Mouse (Mus musculus) megakaryocyte progenitor cell, adult 5-6 weeks (primary cell): ENCODE measurements around the gene Smad6. TPM values are rescaled to one million over a fixed set of nuclear protein-coding genes. Genes with fewer than 3 reads are reported as not detected.

ENCODE experiments used
- ATAC-seq: replicated peaks from 2 replicates; pipeline ENCODE4 v1.8.0; 2016; ENCODE audit warnings: mild to moderate bottlenecking, moderate TSS enrichment, inconsistent platforms; ENCODE audit not compliant: poor library complexity
- total RNA-seq, 2 experiments: library from RNA; stranded (forward) in 1 of 2; stranded (reverse) in 1 of 2; fragments of 157-497, 149-512 nt in 1 of 2; fragments of 200-1000 nt in 1 of 2; gene quantifications; 2 replicates each; pipeline versions ENCODE4 v1.2.3 to v1.2.4; 2015 to 2017

The Smad6 gene
- total RNA-seq (2015), result 0.34 and 0.72 TPM in 2 replicates
- 1.2 TPM in 2 replicates for total RNA-seq (2017)

DNA sequence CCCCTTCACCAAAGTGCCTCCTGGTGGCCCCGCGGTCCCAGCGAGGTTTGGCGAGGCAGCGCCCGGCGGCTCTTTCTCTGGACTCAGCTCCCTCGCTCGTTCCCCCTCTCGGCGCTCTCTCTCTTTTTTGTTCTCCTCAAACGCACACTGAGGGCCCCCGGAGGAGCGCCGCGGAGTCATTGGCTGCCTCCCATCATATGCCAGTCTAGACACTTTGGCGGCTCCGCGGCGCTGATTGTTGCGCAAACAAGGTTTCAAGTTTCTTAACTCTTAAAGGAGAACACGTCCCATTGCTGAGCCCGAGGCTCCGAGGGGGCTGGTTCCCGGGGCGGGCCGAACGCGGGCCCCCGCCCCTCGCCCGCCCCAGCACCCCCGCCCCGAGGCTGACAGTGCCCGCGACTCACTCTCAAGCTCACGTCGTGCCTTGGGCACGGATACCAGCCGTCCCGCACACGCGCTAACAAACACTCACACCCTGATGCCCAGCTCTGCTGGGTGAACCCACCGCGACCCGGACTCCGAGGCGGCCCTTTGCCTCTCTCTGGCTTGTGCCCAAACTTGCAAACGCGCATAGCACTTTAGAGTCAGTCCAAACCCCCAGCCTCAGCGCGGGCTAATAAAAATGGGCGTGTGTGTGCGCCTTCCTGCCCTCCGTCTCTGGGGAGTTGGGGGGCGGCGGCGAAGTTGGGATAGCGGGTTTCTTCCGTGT is at the start of gene Smad6:
Gene Smad6, minus strand, starts transcription at position 207 of the 709 bp plus-strand sequence.
- peak; percentile 54 for ATAC-seq

DNA sequence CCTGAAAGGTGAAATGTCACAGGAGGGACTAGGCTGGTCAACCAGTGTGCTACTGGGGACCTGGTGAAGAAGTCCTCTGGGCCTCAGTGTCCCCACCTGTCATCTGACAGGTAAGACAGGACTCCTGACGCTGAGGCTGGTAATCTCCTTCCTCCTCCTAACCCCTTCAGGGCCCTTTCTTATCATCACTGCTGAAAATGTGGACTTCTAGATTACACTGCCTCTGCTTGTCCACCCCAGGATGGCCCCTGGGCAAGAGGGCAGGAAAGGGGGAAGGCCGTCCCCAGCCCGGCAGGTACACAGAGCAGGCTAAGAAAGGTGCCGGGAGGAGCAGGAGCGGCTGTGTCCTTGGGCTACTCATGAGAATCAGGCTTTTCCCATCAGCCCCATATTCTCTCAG is 48.8 kb upstream of the Smad6 start:
- ATAC-seq, result no peak

DNA sequence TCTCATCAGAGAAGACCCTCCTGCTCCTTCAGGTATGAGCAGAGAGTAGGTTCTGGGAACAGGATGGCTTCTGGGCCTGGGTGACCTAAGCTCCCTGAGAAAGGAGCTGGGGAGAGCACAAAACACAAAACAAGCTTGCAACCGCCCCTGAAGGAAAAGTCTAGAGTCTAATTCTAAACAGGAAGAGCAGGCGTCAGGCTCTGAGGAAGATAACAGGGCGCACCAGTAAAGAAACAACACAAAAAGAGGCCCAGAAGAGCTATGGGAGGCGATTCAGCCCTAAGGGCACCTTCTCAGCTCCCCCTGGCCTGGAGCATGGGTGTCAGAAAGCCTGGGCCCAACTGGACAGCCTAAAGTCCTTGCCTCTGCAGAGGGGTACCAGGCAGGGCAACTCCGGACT is 47.3 kb upstream of the Smad6 start:
- no peak for ATAC-seq

DNA sequence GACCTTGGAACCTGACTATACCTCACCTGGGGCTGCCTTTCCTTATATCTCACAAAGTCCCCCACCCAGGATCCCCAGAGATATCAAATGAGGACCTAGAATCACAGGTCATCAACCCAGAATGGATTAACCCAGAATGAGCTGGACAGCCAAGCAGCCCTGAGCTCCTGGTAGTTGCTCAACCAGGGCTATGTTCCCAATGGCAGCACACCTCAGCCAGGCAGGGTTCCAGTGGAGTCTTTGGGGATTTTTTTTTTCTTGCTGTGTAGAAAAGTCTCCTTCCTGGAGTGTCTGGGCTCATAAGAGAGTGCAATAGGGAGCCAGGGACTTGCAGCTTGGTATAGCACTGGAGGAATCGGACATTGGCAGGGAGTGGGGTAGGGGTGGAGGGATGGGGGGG is 46.7 kb upstream of the Smad6 start:
- ATAC-seq, result no peak

DNA sequence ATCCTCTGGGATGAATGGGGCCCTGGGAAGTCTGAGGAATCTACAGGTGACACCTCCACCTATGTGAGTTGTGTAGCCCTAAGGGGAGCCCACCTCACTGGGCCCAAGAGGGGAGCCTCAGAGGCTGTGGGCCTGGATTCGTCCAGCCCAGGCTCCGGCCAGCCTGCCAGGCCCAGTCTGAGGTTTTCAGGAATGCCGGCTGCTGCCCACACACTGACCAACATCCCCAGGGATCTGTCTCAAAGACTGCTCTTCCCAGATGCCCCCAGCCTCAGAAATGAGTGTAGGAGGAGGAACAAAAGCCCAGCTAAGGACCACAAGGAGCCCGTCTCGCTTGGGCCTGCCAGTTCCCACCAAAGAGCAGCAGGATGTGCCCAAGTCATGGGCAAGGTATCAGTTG is 45.9 kb upstream of the Smad6 start:
- no peak for ATAC-seq

DNA sequence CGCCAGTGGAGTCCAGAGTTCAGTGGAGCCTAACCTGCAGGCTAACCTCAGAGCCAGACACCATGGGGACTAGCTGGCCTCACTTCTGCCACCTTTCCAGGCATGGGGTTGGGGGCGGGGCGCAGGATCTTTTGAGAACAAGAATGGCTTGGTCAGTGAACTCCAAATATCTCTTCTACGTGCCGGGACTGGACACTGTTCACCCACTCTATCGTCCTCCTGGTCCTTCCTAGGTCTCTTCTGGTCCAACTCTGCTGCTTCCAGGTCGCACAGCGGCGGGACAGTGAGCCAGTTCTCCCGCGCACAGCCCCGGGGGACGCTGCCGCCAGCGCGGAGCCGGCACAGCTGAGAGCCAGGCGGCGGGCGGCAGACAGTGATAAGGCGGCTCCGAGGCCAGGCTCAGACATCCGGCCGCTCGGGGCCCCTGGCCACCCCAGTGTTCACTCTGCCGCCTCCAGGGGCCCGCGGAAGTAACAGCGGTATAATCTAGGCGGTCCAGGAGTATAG is 38.2 kb upstream of the Smad6 start:
- ATAC-seq, result peak; percentile 95

DNA sequence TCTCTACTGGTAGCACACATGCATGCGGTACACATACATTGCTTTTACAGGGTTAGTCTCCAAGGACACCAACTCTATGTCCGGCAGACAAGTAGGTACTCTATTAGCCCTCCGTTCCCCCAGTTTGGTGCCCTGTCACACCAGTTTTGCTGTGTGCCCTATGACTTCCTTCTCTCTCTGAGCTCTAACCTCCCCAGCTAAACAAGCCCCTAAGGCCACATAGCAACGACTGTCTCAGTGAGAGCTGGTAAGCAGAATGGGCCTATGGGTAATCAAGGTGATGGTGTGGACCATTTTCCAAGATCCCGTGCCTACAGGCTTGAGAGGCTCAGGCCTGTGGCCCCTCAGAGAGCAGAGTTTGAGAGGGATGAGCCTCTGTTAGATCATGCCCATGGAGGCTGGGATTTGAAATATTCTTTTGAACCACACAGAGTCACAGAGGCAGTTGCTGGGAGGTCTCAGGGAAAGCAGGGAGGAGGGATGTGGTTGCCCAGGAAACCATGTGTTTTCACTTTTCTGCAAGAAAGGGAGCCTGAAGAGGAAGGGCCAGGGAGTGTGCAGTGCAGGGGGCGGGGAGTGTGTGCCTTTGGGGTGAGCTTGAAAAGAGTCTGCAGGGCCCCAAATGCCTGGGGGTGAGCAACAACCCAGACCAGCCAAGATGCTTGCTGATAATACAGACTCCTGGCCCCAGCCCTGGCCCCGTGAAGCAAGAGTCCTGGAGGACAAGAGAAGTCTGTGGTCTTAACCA is 36.2 kb upstream of the Smad6 start:
- 0 out of 2 replicates have a peak, but pooled peaks have one; percentile 10 for ATAC-seq

DNA sequence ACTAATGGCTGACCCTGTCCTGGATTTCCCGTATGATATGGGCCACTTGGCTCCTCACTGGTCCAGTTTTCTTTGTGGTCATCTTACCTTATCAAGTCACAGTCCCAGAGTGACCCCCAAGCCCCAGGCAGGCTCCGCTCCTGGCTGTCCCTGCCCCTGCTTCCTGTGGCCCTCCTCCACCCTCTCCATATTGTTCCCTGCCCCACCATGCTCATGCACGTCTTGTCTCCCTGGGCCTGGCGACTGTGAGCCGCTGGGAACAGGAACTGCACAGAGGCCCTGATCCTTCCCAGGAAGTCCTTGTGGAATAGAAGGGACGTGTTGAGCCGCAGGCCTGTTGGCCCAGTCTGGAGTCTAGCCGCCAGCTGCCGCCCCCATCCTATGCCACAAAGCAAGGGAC is 33.3 kb upstream of the Smad6 start:
- ATAC-seq, result no peak

DNA sequence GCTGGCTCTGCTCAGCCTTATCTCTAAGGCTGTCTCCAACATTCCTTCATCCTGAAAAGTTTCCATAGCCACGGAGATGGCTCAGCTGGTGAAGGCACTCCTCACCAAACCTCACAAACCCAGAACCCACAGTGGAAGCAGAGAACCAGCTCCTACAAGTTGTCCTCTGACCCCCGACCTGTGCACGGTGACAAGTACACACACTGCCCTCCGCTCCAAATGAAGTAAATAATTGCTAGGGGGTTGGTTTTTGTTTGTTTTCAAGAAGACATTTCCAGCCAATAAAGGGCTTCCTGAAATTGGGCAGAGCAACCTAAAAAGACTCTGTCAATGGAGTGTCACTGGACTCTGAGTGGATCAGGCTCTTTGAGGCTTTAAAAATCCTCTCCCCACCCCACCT is 31.9 kb upstream of the Smad6 start:
- ATAC-seq, result no peak

DNA sequence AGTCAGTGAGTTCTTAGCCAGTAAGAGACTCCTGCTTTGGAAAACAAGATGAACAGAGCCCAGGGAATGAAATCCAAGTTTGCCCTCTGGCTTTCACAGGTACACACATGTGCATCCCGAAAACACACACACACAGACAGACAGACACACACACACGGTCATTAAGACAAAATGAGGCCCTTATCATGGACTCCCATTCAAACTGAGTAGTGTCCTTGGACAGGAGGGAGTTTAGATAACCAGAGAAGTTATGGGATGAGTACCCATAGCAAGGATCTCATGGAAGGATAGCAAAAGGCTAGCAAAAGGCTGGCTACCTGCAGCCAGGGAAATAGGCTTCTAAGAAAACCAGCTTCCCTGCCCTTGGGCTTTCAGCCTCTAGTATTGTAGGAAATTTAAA is 29.4 kb upstream of the Smad6 start:
- no peak for ATAC-seq

DNA sequence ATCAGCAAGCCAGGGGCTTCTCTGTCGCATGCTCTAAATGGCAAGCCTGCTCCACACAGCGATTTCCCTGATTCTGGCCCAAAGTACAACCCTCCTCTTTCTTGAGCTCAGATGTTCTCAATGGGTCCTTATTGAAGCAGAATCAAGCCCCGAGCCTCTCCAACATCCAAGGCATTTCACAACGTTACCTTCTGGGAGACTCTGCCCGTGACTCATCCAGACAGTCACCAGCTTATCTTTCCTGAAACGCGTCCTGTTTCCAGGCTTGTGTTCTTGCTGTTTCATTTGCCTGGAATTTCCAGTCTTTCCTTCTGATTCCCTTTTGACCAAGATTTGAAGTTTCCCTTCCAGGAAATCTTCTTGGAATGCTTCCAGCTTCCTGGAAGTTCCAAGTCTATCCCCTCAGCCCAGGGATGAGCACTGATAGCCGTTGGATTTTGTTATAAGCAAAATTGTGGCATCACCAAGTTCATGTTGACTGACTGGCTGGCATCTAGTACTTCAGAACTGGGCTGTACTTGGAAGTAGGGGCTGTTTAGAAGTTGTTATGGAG is 28.7 kb upstream of the Smad6 start:
- ATAC-seq, result no peak

DNA sequence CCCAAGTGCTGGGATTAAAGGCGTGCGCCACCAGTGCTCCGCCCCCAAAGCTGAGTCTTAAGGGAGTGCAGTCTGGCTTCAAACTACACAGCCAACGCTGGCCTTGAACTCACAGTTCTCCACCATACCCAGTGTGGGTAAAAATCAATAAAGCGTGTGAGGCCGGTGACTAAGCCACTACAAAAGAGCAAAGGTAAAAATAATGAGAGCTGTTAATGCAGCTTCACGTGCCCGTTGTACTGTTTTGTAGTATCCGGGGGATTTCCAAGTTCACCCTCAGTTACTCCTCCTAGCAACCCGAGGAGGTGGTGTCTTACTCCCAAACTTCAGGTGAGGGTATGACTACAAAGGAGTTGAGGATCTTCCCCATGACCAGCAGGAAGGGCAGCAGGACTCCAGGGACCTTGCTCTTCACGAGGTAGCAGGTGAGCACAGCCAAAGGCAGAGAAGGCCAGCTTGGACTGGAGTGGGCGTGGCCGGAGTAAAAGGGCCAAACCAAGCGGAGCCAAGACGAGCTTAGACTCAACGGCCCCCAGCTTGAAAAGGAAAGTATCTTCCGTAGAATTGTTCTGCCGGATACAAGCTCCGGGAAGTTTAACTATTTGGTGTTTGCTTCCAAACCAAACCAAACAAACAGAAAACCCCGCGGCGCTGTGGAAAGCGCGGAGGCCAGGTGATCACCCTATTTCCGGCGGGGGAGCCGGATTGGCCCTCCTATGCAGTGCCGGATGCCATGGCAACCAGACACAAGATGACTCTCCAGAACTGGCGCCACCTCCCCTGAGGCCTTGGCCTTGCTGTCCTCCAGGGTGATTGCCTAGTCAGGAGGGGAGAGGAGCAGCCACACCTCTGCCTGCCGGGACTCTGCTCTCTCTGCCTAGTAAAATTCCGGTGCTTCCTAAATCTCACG is 27.9 kb upstream of the Smad6 start:
- ATAC-seq, result peak; percentile 76

DNA sequence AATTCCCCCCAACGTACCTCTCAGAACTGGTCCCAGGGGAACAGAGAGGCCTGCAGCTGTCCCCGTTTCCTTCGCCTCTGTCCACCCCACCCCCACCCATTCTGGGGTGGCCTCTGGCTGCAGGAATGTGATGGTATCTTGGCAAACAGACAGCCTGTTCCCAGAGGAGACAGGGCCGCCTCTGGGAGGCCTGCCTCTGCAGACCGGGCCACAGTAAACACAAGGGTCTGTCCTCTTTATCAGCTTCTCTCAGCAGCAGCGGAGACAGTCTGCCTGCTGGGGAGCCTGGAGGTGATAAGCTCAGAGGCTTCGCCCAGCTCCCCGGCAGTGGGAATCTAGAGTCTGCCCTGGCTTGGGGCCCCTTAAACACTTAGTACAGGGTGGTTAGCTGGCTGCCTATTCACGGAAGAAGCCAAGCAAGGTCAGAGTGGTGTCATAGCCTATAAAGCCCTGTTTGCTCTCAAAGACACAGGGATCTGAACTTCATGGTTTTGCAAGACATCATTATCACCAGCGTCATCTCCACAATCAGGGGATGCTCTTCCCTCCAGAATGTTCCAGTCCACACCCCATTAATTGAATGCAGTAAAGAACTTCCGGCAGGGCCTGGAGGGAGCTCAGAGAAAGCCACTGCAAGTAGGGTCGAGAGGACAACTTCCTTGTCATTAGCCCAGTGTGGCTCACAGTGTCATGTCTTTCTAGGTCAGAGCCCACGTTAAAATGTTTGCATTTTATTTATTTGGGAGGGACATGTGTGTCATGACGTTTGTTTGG is 23.4 kb upstream of the Smad6 start:
- ATAC-seq, result peak; percentile 93

DNA sequence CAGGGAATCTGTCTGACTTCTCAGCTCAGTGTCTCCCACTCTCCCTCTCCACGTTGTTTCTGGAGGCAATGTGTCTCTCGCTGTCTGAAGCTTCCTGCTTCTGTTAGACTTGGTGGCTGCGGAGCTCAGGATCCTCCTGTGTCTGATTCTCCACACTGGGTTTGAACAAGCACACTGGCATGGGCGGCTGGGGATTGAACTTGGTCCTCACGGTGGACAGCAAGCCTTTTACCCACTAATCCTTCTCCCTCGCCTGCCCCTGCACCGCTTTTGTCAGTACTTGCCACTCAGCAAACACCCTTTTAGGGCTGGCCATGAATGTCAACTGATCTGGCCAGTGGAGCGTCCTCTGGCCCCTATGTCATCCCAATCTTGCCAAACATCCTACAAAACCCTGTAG is 22.5 kb upstream of the Smad6 start:
- no peak for ATAC-seq

DNA sequence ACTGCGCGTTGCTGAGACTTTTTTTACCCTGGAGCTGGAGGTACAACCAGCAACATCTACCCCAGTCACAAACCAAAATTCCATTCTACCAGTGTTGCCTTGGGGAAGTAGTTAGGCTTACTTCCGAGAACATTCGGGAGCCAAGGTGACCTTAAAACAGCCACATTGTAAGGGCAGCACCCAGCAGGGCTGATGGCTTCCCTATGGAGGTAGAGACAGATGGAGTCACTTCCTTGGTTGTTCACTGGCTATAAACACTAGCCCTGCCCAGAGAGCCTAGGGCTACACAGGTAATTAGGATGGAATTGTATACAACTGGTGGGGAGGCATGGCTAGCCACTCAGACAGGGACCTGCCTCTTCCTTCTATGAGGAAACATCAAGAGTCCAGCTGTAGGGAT is 21.1 kb upstream of the Smad6 start:
- no peak for ATAC-seq

DNA sequence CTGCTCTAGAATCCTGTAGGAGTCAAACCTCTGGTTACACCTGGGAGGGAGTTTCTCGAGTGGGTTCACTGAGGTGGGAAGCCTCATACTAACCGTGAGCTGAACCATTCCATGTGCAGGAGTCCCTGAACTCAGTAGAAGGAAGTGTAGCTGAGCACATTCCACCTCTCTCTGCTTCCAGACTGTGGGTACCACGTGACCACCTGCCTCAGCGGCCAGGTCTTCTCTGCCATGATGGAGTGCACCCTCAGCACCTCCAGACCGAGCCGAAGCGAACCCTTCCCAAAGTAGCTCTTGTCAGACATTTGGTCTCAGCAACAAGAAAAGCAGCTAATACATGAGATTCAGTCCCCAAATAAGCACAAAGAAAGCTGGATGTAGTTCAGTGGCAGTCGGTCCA is 20.4 kb upstream of the Smad6 start:
- ATAC-seq, result no peak

DNA sequence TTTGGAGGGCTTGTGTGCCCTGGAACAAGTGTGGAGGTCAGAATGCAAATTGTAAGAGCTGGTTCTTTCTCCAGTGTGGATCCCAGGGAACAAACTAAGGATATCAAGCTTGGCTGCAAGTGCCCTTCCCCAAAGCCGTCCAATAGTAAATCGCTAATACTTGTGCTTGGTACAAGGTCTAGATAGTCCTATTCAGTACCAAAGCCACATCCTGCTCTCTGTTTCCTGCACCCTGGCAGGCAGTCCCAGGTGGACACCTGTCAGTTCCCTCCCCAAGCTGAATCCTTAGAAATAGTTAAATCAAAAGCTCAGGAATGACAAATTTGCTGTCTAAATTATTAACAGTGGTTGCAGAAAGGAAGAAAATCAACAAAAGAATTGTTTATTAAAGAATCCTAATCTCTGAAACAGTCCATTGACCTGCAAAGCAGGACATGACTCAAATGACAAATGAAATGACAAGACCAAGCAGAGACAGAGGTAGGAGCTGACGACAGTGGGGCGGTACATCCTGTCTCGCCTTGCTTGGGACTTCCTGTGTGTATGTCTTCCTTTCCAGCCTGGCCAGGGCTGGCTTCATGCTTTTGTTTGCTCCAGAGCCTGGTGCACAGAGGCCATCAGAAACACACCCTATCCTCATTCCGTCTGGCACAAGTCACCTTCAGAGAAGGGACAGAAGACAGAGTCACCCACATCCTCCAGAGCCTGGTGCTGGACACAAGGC is 8.2 kb upstream of the Smad6 start:
- ATAC-seq, result no peak

DNA sequence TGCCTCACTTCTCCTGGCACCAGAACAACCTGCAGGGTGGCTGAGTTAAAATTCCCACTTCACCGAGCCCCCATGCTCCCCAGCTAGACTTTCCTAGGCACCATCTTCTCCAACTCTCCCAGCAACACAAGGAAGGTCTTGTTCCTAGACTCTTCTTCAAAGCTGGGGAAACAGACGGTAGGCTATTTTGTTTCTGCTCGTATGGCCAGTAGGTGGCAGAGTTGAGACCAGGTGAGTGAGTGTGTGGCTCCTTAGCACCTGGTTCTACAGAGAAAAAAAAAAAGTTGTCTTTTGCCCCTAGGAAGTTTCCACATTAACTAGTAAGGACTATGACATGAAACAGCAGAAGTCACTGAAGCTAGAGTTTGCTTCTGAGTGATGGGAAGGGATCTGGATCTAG is 3.7 kb upstream of the Smad6 start:
- ATAC-seq, result no peak

DNA sequence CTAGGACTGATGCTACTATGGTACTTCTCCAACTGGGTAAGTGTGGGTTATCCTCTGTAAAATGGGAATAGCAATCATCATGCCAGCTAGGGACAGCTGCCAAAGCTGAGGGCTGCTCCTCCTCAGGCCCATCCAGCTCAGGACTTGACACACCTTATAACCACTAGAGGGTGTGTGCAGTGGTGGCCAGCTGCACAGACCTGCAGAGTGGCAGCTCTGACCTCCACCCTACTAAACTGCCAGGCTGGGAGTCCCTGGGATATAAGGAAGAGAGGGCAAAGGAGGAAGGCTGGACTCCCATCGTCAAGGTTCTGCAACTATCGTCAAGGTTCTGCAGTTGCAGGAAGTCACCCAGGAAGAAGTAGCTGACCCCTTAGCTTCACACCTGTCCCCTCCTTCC is 3.1 kb upstream of the Smad6 start:
- no peak for ATAC-seq
